Mouse (Mus musculus) ES-E14 (cell line): ENCODE results near the gene Prpf18. TPM values are rescaled to one million over a fixed set of nuclear protein-coding genes. Genes with fewer than 3 reads are reported as not detected.

Experiments
- DNase-seq: peaks from one replicate; pipeline ENCODE4 v3.0.0-alpha.2; 2013; ENCODE audit warnings: low read depth, low spot score
- H3K27ac ChIP-seq: 2 replicates; pipeline ENCODE4 v1.5.1; 2012; ENCODE audit warnings: low read depth, mild to moderate bottlenecking, low read length, moderate library complexity, mixed read lengths; ENCODE audit not compliant: poor library complexity, insufficient read depth, severe bottlenecking
- H3K36me3 ChIP-seq: 2 replicates; pipeline ENCODE4 v1.6.1; 2012; ENCODE audit warnings: mild to moderate bottlenecking, low read length, moderate library complexity, mixed read lengths; ENCODE audit not compliant: control insufficient read depth, poor library complexity, insufficient read depth, severe bottlenecking
- H3K4me1 ChIP-seq, 2 experiments: fragments of 150-350 bp in 1 of 2; sonication (generic) in 1 of 2; 2 replicates each; pipeline ENCODE4 v1.6.1; 2012; ENCODE audit warnings: low read length in 2 of 2, mild to moderate bottlenecking in 1 of 2, mixed read lengths in 1 of 2; ENCODE audit not compliant: control insufficient read depth in 2 of 2, insufficient read depth in 2 of 2, poor library complexity in 1 of 2
- H3K4me3 ChIP-seq, 2 experiments: fragments of 150-350 bp in 1 of 2; sonication (generic) in 1 of 2; 2 replicates each; pipeline ENCODE4 v1.5.1; 2012; ENCODE audit warnings: low read length in 2 of 2, low read depth in 1 of 2, mild to moderate bottlenecking in 1 of 2, mixed read lengths in 1 of 2; ENCODE audit not compliant: insufficient read depth in 1 of 2, poor library complexity in 1 of 2, severe bottlenecking in 1 of 2
- H3K9ac ChIP-seq: 2 replicates; pipeline ENCODE4 v1.6.1; 2012; ENCODE audit warnings: low read depth, mild to moderate bottlenecking, low read length, mixed read lengths; ENCODE audit not compliant: poor library complexity, insufficient read depth, severe bottlenecking
- H3K9me3 ChIP-seq: fragments of 150-350 bp; sonication (generic); 2 replicates; pipeline ENCODE4 v1.6.1; 2012; ENCODE audit warnings: low read depth, mild to moderate bottlenecking, low read length; ENCODE audit not compliant: control insufficient read depth, insufficient read depth
- CHD2 ChIP-seq: IDR thresholded peaks from 2 replicates; pipeline ENCODE4 v1.6.1; 2014; ENCODE audit warnings: mild to moderate bottlenecking, low read depth, low read length, inconsistent platforms
- HCFC1 ChIP-seq: IDR thresholded peaks from 2 replicates; pipeline ENCODE4 v1.6.1; 2012; ENCODE audit warnings: low read length, inconsistent platforms, borderline replicate concordance; ENCODE audit not compliant: insufficient read depth
- MAFK ChIP-seq: IDR thresholded peaks from 2 replicates; pipeline ENCODE4 v1.6.1; 2014; ENCODE audit warnings: mild to moderate bottlenecking, low read depth, low read length, inconsistent platforms; ENCODE audit not compliant: insufficient read depth
- ZC3H11A ChIP-seq: IDR thresholded peaks from 2 replicates; pipeline ENCODE4 v1.6.1; 2012; ENCODE audit warnings: low read depth, mild to moderate bottlenecking, inconsistent platforms, low read length, borderline replicate concordance
- ZNF384 ChIP-seq: IDR thresholded peaks from 2 replicates; pipeline ENCODE4 v1.6.1; 2012; ENCODE audit warnings: low read depth, low read length, inconsistent platforms
- in situ Hi-C, 2 experiments: fragments of 600-800 bp; cut with MboI; formaldehyde crosslinking; loops; one replicate each; pipeline ENCODE4 v1.15.1; 2025; ENCODE audit warnings: low sequenced_read_pairs in 2 of 2, inconsistent platforms in 1 of 2; ENCODE audit not compliant: unreplicated experiment in 2 of 2
- total RNA-seq: library from RNA; depleted of rRNA; stranded (reverse); fragments of 300-350 nt; gene quantifications from 2 replicates; pipeline ENCODE4 v1.2.3, GENCODE M21; 2012; rRNA removed

Prpf18 gene
- total RNA-seq = 17.4 and 22.9 TPM in 2 replicates

DNA sequence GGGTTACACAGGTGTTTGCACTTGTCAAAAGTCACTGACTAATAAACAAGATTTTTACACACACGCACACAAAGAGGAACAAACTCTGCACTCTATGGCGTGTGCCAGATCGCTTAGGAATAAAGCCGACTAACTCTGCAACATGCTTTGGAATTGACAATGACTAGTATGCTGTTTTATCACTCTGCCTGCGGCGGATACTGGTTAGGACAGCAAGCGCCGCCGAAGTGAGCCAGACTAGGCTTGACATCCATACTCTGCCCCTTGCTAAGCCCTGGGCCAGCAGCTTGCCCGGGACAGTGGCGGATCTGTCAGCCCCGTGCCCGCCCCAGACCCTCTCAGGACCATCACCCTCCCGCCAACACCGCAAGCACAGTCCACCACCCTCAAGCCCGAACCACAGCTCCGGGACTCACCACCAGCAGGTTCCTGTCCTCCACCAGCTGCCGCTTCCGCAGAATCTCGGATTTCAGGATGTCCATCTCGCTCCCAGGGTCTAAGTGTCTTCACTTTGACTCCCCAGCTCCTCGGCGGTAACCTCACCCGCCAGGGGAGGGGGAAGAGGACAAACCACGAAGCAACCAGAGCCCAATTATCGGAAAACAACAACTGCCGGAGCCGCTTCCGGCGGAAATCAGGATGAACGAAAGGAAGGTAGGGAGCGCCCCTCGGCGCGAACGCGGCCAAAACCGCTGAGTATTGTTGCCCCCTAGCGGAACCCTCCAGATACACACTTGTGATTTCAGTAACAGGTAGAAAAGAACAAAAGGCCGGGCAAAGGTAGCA lies at the start of gene Prpf18:
Gene Prpf18 (minus strand): TSS at position 614 of the 786 bp plus-strand sequence.
- no peaks in the 10 kb centered on the region for H3K36me3 ChIP-seq
- peak; percentile 59; the same call in 1 of the 2 replicates for TF ChIP-seq HCFC1
- no peak for TF ChIP-seq ZNF384
- TF ChIP-seq MAFK = no peak
- no peak for TF ChIP-seq CHD2
- H3K4me1 ChIP-seq = 0 out of 4 replicates have a peak, but pooled peaks cover 0 to 4% of the 10 kb centered on the region in 2 experiments
- H3K4me3 ChIP-seq = peak within 1 kb of the TSS; percentile 88 to 97
- 0 out of 2 replicates have a peak, but pooled peaks cover 2% of the 10 kb centered on the region for H3K9me3 ChIP-seq
- DNase-seq = peak; percentile 93
- H3K9ac ChIP-seq = peak within 1 kb of the TSS; percentile 84
- H3K27ac ChIP-seq = peak within 1 kb of the TSS; percentile 16; the same call in 1 of the 2 replicates
- in situ Hi-C loops = loop anchor here in 1 of 2 experiments (25.0 kb wide), 1 partner anchor 211 kb away; no protein-coding TSS in a partner anchor

DNA sequence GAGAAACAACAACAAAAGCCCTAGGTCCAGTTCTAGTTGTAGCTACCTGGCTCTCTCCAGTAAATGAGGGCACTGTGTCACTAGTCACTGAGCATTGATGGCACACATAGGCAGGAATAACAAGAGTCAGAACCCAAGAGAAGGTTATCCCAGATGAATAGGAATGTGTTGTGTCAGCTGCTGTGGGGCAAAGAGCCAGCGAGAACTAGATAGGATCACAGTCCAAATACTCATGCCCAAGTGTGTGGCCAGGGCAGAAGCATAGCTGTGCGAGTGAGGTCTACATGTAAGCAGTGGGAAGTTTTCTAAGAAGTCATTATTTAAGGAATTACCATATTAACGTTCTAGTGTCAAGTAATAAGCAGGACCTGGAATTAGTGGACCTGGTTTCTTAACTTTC lies 28.0 kb upstream of the Prpf18 start:
- no peaks in the 10 kb centered on the region for H3K36me3 ChIP-seq
- in situ Hi-C loops = no loop called here
- DNase-seq = no peak
- no peak overlapping the region for H3K4me3 ChIP-seq
- no peaks in the 10 kb centered on the region for H3K4me1 ChIP-seq
- no peak overlapping the region for H3K9ac ChIP-seq
- H3K27ac ChIP-seq = no peak overlapping the region
- TF ChIP-seq ZC3H11A (no peak), ZNF384 (no peak), CHD2 (no peak), HCFC1 (no peak), MAFK (no peak)
- no peaks in the 10 kb centered on the region for H3K9me3 ChIP-seq

DNA sequence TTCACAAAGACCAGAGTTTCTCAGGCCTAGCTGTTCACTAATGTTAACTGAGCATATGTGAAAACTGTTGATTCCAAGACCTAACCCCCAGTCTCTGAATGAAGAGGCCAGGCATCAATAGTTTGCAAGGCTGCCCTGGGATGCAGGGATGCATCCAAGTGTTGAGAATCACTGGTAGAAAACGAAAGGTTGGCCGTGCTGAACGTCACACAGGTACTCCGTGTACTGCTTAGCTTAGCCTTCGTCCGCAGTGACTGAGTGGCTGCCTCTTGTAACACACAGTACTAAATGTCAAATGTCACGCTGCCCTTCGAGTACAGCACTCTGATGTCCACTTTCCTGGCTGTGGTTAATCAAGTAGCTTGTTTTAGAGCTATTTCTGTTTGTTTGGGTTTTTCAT lies 19.7 kb upstream of the Prpf18 start:
- TF ChIP-seq HCFC1 (no peak), ZC3H11A (no peak), MAFK (no peak), CHD2 (no peak), ZNF384 (no peak)
- Histone ChIP-seq H3K9me3 (no peaks in the 10 kb centered on the region), H3K9ac (no peak overlapping the region), H3K27ac (no peak overlapping the region), H3K4me3 (no peak overlapping the region), H3K36me3 (no peaks in the 10 kb centered on the region), H3K4me1 (peaks cover 0 to 2% of the 10 kb centered on the region in 2 experiments; a peak in 2 of 4 replicates)
- DNase-seq = no peak
- in situ Hi-C loops = loop anchor here in 1 of 2 experiments (25.0 kb wide), 1 partner anchor 191 kb away; no protein-coding TSS in a partner anchor

DNA sequence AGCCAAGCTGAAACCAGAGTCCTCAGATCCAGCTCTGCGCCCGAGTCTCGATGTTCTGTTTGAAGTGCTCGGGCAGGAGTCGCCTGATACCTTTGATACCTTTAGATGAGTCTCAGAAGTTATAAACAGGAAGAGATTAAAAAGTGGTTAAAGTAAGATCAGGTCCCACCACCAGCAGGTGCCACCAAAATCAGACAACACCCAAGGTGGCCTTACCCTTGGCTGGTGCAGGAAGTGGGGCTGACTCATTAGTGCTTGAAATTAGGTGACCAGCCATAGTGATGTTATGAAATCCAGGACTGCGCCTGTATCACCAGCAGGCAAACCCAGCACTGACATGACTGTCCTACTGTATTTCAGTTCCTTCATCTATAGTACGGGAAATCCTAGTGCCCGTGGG lies 17.8 kb upstream of the Prpf18 start:
- no peaks in the 10 kb centered on the region for H3K9me3 ChIP-seq

More for the DNA sequence above, 17.8 kb upstream of the Prpf18 start:
- H3K27ac ChIP-seq = no peak overlapping the region
- in situ Hi-C loops = loop anchor here in 1 of 2 experiments (25.0 kb wide), 1 partner anchor 193 kb away; no protein-coding TSS in a partner anchor
- H3K4me3 ChIP-seq = no peak overlapping the region
- H3K36me3 ChIP-seq = no peaks in the 10 kb centered on the region
- H3K4me1 ChIP-seq = peaks cover 0 to 2% of the 10 kb centered on the region in 2 experiments; a peak in 2 of 4 replicates
- no peak overlapping the region for H3K9ac ChIP-seq
- no peak for TF ChIP-seq MAFK
- no peak for TF ChIP-seq ZNF384
- no peak for TF ChIP-seq ZC3H11A
- no peak for TF ChIP-seq CHD2
- no peak for TF ChIP-seq HCFC1
- no peak for DNase-seq
